Mouse (Mus musculus) CD4-positive naive resting alpha-beta T cell, adult 76 days (primary cell): ENCODE measurements around the gene Syngap1. TPM values are rescaled to one million over a fixed set of nuclear protein-coding genes. Genes with fewer than 3 reads are reported as not detected.

Experiments
- total RNA-seq: library from RNA; stranded (reverse); gene quantifications from one replicate; pipeline ENCODE4 v1.2.4, GENCODE M21; 2023

The Syngap1 gene
- total RNA-seq: 1.7 TPM

DNA sequence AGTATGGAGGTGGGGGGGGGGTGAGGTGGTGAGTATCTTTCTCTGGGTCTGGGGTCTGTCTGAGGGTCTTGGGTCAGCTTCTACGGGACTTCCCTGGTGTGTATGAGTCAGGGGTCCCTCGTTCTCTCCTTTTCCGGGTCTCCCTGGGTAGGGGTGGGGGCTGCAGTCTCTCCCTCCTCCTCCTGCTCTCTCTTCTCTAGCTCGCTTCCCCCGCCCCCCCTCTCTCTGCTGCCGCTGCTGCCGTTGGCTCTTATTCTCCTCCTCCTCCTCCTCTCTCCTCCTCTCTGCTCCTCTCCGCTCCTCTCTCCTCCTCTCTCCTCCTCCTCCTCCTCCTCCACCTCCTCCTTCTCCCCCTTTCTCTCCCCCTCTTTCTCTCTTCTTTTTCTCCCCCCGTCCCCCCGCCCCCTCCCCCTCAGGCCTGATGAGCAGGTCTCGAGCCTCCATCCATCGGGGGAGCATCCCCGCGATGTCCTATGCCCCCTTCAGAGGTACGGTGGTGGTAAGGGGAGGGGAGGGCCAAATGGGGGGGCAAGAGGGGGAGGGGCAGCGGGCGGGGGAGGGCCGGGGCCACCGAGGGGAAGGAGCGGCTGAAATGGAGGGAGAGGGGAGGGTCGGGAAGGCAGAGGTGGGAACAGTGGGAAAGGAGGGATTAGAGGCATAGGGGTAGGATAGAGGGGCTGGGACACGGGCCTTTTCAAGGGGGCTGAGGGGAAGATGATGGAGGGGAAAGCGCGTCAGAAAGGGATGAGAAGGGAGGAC lies at the start of gene Syngap1:
Syngap1 (plus strand) TSS at position 223 of the 759 bp plus-strand sequence.

GRCm38 (mm10) chr17:26916711-26917482 lies 24.2 kb upstream of the Syngap1 start, which contains the start of gene Kifc5b:
Gene Kifc5b, plus strand, starts transcription at chr17:26917091.

GRCm38 (mm10) chr17:26932839-26933398 lies 8.1 kb upstream of the Syngap1 start, which contains the start of gene Phf1:
Gene Phf1, plus strand, starts transcription at chr17:26933052.

DNA sequence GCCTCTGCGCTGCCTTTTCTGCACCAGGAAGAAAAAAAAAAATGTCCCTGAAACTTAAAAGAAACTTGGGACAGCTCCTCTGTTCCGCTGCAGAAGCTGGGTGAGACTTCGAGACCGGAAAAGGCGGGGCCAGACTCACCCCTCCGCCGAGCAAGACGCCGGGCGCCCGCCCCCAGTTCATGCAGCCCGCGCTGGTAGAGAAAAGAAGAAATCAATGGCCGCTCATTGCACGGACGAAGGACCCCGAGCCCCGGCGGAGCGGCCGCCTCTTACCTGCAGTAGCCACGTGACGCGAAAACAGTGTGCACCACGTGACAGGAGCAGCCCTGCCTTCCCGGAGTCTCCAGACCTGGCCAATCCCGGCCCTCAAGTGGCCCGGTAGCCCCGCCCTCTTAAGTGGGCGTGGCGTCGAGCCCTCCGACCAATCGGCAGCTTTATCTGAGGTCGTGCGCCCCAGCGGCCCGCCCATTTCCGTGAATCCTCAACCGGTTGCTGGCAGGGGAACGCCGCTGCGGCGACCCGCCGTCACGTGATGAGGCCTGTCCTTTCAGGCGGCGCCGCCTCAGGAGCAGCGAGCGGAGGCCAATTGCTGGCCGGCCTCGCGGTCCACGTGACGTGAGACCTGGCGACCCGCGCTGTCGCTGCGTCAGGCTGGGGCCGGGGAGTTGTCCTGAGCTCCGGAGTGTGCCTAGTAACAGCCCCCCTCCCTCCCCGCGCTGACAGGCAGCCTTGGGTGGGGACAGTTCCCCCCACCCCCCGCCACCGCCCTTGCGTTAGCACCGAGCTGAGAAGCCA lies 1.7 kb upstream of the Syngap1 start, which contains the start of gene Cuta:
Cuta (minus strand) TSS at position 392 of the 795 bp plus-strand sequence.

DNA sequence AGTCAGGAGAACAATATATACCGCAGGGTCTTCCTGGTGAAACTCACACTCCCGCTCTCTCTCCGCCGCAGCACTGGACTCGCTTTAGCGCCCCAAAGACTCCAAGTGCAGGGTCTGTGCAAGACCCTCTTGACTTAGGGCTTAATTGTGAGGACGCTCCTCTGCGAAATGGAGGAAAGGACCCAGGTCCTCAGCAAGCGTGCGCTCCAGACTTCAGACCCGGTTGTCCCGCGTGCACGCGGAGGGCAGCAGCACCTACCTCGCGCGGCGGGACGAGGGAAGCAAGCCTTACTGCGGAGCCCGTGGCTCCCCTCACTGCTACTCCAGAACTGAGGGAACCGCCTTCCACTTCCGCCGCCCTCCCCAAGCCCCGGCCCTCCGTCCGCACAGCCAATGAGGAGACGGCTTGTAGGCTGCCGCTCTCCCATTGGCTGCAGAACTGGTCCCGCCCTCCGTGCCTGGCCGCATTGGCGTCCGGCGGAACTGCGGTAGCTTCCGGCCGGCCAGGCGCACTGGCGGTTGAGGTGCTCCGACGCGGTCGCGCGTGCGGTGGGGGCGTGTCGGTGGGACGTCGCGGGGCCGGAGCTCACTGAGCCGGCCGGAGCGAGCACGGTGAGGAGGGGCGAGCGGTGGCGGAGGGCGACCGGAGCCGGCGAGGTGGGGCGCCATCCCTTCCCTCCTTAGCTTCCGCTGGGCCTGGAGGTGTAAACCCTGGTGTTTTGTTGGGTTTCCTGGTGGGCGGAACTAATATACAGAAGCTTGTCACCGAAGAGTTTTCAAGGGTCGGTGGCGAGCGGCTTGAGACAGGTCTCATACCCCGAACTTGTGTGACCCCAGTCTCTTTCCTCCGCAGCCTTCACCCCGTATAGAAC lies 31.9 kb downstream of the Syngap1 start, which contains the start of gene Zbtb9:
Zbtb9 (plus strand) TSS at position 465 of the 872 bp plus-strand sequence.

Other genes starting within 250 kb of the Syngap1 start
- 204 TPM for gene Crebrf, start 225.6 kb upstream of the Syngap1 start, total RNA-seq
- gene Bnip1, start 160.2 kb upstream of the Syngap1 start, total RNA-seq: 26.3 TPM
- not detected for gene Nkx2-5, start 96.2 kb upstream of the Syngap1 start, total RNA-seq
- gene Kifc5b, start 24.2 kb upstream of the Syngap1 start, total RNA-seq: 7.8 TPM
- gene Phf1, start 8.2 kb upstream of the Syngap1 start, total RNA-seq: 142 TPM
- gene Cuta, start 1.7 kb upstream of the Syngap1 start, total RNA-seq: 69.5 TPM
- gene Zbtb9, start 31.9 kb downstream of the Syngap1 start, total RNA-seq: 19.6 TPM
- gene Bak1, start 87.8 kb downstream of the Syngap1 start, total RNA-seq: 27.3 TPM
- 104 TPM for gene Itpr3, start 116.1 kb downstream of the Syngap1 start, total RNA-seq
- 33.8 TPM for gene Uqcc2, start 192.7 kb downstream of the Syngap1 start, total RNA-seq
- not detected for gene Ip6k3, start 226.5 kb downstream of the Syngap1 start, total RNA-seq